In genomic region chr2:65219375-65220135, GRCm38 (mm10) we compare ENCODE assay signal across 20 mouse cellular contexts. TPM values are rescaled to one million over a fixed set of nuclear protein-coding genes. Genes with fewer than 3 reads are reported as not detected.
A peak's percentile ranks its signal among the peaks of the same experiment; 100 is the strongest.
DNase-seq lines count a peak whose midpoint lies in the region; ATAC-seq and TF ChIP-seq lines count a peak whose summit lies in the region.
"Had no signal": no experiment of that assay in that cellular context is flagged by ENCODE, and none has a peak within 500 bp of the region (broad histone marks: within the 10 kb centered on the region; RNA-seq: fewer than 3 reads in every experiment).

No protein-coding gene starts in this region.

- no peak for TF ChIP-seq CTCF in heart, postnatal 0 days (IDR thresholded peaks at IDR 0.05; ENCODE audit: low read depth)
- TF ChIP-seq CTCF in left cerebral cortex, adult 2 months (IDR thresholded peaks at IDR 0.05): no peak

- no peak for TF ChIP-seq EP300 in heart, postnatal 0 days (IDR thresholded peaks at IDR 0.05; ENCODE audit: low read depth)

- no peaks in the 10 kb centered on the region for H3K27me3 ChIP-seq in heart, postnatal 0 days (ENCODE audit: control insufficient read depth, insufficient read depth, low read length)
- H3K27me3 ChIP-seq in kidney, embryonic 14.5 days (ENCODE audit: control insufficient read depth, insufficient read depth, low read length): no peaks in the 10 kb centered on the region
- H3K27me3 ChIP-seq in liver, embryonic 12.5 days (replicated peaks): no peaks in the 10 kb centered on the region
- H3K27me3 ChIP-seq: CH12.LX; forebrain, embryonic 12.5 days; hindbrain, embryonic 13.5 days; limb, embryonic 13.5 days; midbrain, embryonic 12.5 days had no signal

- no peaks in the 10 kb centered on the region for H3K9me3 ChIP-seq in heart, postnatal 0 days (replicated peaks; ENCODE audit: control insufficient read depth, low read length)
- no peaks in the 10 kb centered on the region for H3K9me3 ChIP-seq in kidney, embryonic 14.5 days (ENCODE audit: control insufficient read depth, low read length)
- H3K9me3 ChIP-seq in liver, embryonic 12.5 days (replicated peaks): no peaks in the 10 kb centered on the region
- H3K9me3 ChIP-seq: forebrain, embryonic 12.5 days; hindbrain, embryonic 13.5 days; limb, embryonic 13.5 days; midbrain, embryonic 12.5 days had no signal

- ATAC-seq in heart, postnatal 0 days (ENCODE audit: insufficient read depth, low read depth): no peak
- ATAC-seq in kidney, embryonic 14.5 days (ENCODE audit: low FRiP score, low TSS enrichment): no peak; the same call in 1 of the 2 replicates
- ATAC-seq in liver, embryonic 12.5 days: peak; percentile 55
- ATAC-seq in inflammation-experienced regulatory T-cells, adult 6 months: no peak

- peaks cover 17% of the 10 kb centered on the region; the same call in 1 of the 2 replicates for H3K4me1 ChIP-seq in heart, postnatal 0 days (ENCODE audit: control insufficient read depth, insufficient read depth)
- H3K4me1 ChIP-seq in brown adipose tissue, adult 24 weeks (ENCODE audit: control insufficient read depth, insufficient read depth, insufficient read length, low read length): peaks cover 6% of the 10 kb centered on the region; the same call in 1 of the 2 replicates
- H3K4me1 ChIP-seq in kidney, embryonic 14.5 days (ENCODE audit: control insufficient read depth, insufficient read depth, low read length): 0 out of 2 replicates have a peak, but pooled peaks cover 14% of the 10 kb centered on the region
- H3K4me1 ChIP-seq in liver, embryonic 12.5 days: no peaks in the 10 kb centered on the region
- H3K4me1 ChIP-seq: forebrain, embryonic 12.5 days; hindbrain, embryonic 13.5 days; limb, embryonic 13.5 days; midbrain, embryonic 12.5 days had no signal

- DNase-seq in heart, postnatal 0 days (ENCODE audit: low spot score): no peak
- no peak for DNase-seq in heart, adult 18-20 months
- no peak for DNase-seq in testis, postnatal 14 days (ENCODE audit: low spot score)
- DNase-seq in left cerebral cortex, adult 2 months (ENCODE audit: extremely low spot score in 1 of 2, low spot score in 2 of 2): no peak
- DNase-seq: adrenal gland, postnatal 25 days; cerebellum, adult 18-20 months; gastrocnemius, postnatal 25 days; right cerebral cortex, postnatal 4 days; thymus, postnatal 25 days had no signal

- no peak overlapping the region for H3K9ac ChIP-seq in heart, postnatal 0 days (replicated peaks; ENCODE audit: low read depth, low read length)
- H3K9ac ChIP-seq in kidney, embryonic 14.5 days (ENCODE audit: low read depth, low read length): no peak overlapping the region
- no peak overlapping the region for H3K9ac ChIP-seq in liver, embryonic 12.5 days
- H3K9ac ChIP-seq: forebrain, embryonic 12.5 days; hindbrain, embryonic 13.5 days; limb, embryonic 13.5 days; midbrain, embryonic 12.5 days had no signal

- intact Hi-C loops in left cerebral cortex, adult 2 months (cut with DNase I): no loop called here

- 91% methylated on average over 11 of the region's 11 CpGs for WGBS in heart, postnatal 0 days
- WGBS in kidney, embryonic 14.5 days: 70% methylated on average over 11 of the region's 11 CpGs
- WGBS in liver, embryonic 12.5 days (ENCODE audit: insufficient replicate concordance): 68% methylated on average over 11 of the region's 11 CpGs

- peak overlapping the region; percentile 57; the same call in 1 of the 2 replicates for H3K27ac ChIP-seq in heart, postnatal 0 days (ENCODE audit: low read depth)
- peak overlapping the region; percentile 64; the same call in 1 of the 2 replicates for H3K27ac ChIP-seq in brown adipose tissue, adult 24 weeks (replicated peaks; ENCODE audit: low read depth, low read length)
- peak overlapping the region; percentile 69 for H3K27ac ChIP-seq in kidney, embryonic 14.5 days (ENCODE audit: low read depth, low read length)
- peak overlapping the region; percentile 64 for H3K27ac ChIP-seq in liver, embryonic 12.5 days
- no peak overlapping the region for H3K27ac ChIP-seq in left cerebral cortex, adult 2 months
- H3K27ac ChIP-seq: forebrain, embryonic 12.5 days; hindbrain, embryonic 13.5 days; limb, embryonic 13.5 days; midbrain, embryonic 12.5 days had no signal

- no peak overlapping the region for H3K4me3 ChIP-seq in heart, postnatal 0 days (ENCODE audit: low read depth, low read length)
- H3K4me3 ChIP-seq in brown adipose tissue, adult 24 weeks (ENCODE audit: insufficient read depth, low read depth, low read length): no peak overlapping the region
- H3K4me3 ChIP-seq in kidney, embryonic 14.5 days (ENCODE audit: low read length): no peak overlapping the region
- no peak overlapping the region for H3K4me3 ChIP-seq in liver, embryonic 12.5 days
- H3K4me3 ChIP-seq in left cerebral cortex, adult 2 months: no peak overlapping the region
- H3K4me3 ChIP-seq: forebrain, embryonic 12.5 days; hindbrain, embryonic 13.5 days; limb, embryonic 13.5 days; midbrain, embryonic 12.5 days had no signal

- no peak overlapping the region for H3K4me2 ChIP-seq in heart, postnatal 0 days (ENCODE audit: low read depth, low read length)
- no peak overlapping the region for H3K4me2 ChIP-seq in kidney, embryonic 14.5 days (replicated peaks; ENCODE audit: low read depth, low read length)
- 0 out of 2 replicates have a peak overlapping the region, but pooled peaks have one; percentile 15 for H3K4me2 ChIP-seq in liver, embryonic 12.5 days
- H3K4me2 ChIP-seq: forebrain, embryonic 12.5 days; heart, embryonic 11.5 days; hindbrain, embryonic 13.5 days; limb, embryonic 13.5 days; midbrain, embryonic 12.5 days had no signal

- no peaks in the 10 kb centered on the region for H3K36me3 ChIP-seq in heart, postnatal 0 days (replicated peaks; ENCODE audit: control insufficient read depth, insufficient read depth, low read length)
- no peaks in the 10 kb centered on the region for H3K36me3 ChIP-seq in kidney, embryonic 14.5 days (ENCODE audit: control insufficient read depth, insufficient read depth, low read length)
- H3K36me3 ChIP-seq in liver, embryonic 12.5 days: no peaks in the 10 kb centered on the region
- H3K36me3 ChIP-seq: forebrain, embryonic 12.5 days; hindbrain, embryonic 13.5 days; limb, embryonic 13.5 days; midbrain, embryonic 12.5 days had no signal

RNA-seq across cellular contexts. Expression of gene Cobll1, which starts 19.6 kb away (rescaled TPM):
- 8.2 and 8.6 TPM in 2 replicates for total RNA-seq in heart, postnatal 0 days (2014; rRNA removed; ENCODE audit: low replicate concordance)
- 10.2 and 11.0 TPM in 2 replicates for polyA plus RNA-seq in heart, postnatal 0 days (2015; fragmentation: Nextera tagmentation; extraction: Ambion mirVana)
- 10 to 100 TPM; 53.6 to 62.6 TPM for total RNA-seq in heart, adult 18-20 months (2021)
- 20.0 and 24.9 TPM in 2 replicates for polyA plus RNA-seq in brown adipose tissue, adult 24 weeks (2012; ENCODE audit: insufficient read depth, insufficient read length, missing spikeins)
- 11.4 and 24.7 TPM in 2 replicates for polyA plus RNA-seq in kidney, embryonic 14.5 days (2014; fragmentation: Nextera tagmentation; extraction: Ambion mirVana)
- 4.3 and 4.4 TPM in 2 replicates for polyA plus RNA-seq in liver, embryonic 12.5 days (2016; fragmentation: Nextera tagmentation; extraction: Ambion mirVana)
- 1 to 10 TPM; 3.6 to 8.8 (median 3.6) TPM for polyA plus RNA-seq in inflammation-experienced regulatory T-cells, adult 6 months (2017; shearing (Covaris generic))
- 1 to 10 TPM; 7.0 to 7.1 TPM for total RNA-seq in left cerebral cortex, adult 2 months (2021)
- total RNA-seq: MEL had no signal
